Mouse (Mus musculus): ENCODE measurements at regions not wholly inside any gene's neighbourhood (a gene's known extent, or its start where the extent isn't known, plus 50 kb on each side); places are given as distances from the start of the nearest gene placed in this dataset.

GRCm38 (mm10) chr1:92378741-92379509 lies 94.7 kb downstream of the Ndufa10 start:
- TF ChIP-seq CTCF (IDR thresholded peaks at IDR 0.05; ENCODE audit: low read depth, low read length) (no peak), POLR2A (IDR thresholded peaks at IDR 0.05; ENCODE audit: insufficient read depth, low read length) (no peak)
